Mouse (Mus musculus) layer of hippocampus, adult 9-10 months (tissue): Measurements from ENCODE around the gene Msl2.

Experiments used
- DNase-seq: peaks from one replicate; pipeline ENCODE4 v3.0.0; 2022; ENCODE audit warnings: low spot score

The Msl2 gene

DNA sequence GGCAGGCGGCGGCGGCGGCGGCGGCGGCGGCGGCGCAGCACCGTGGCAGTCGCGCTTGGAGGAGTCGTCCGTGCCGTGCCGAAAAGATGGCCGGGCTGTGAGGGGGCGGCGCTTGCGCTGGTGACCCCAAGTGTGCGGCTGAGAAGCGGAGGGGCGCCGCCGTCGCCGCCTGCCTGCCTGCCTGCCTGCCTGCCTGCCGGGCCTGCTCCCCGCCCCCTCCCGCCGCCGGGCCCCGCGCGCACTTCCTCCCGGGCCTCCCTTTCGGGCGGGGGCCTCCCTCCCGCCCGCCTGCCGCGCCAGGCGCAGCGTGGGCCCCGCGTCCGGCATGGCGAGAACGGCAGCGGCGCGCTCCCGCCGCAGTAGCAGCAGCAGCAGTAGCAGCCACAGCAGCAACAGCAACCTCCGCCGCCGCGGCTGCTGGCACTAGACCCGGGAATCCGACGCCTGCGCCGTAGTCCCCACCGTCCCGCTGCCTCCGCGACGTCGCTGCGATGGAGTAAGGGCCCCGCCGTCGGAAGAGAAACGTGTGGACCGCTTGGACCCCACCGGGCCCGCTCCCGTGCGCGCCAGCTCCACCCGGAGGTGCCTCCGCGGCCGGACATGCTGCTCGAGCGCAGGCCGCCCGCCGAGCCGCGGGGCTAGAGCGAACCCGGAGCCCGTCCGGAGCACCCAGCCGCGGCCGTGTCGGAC, 576 bp downstream of the Msl2 start:
- DNase-seq = no peak

- DNase-seq = no peak
These were observed 1.2 kb downstream of the Msl2 start for GRCm38 (mm10) chr9:101075091-101075581.

- no peak for DNase-seq
These were observed 1.8 kb downstream of the Msl2 start for GRCm38 (mm10) chr9:101075694-101076093.

DNA sequence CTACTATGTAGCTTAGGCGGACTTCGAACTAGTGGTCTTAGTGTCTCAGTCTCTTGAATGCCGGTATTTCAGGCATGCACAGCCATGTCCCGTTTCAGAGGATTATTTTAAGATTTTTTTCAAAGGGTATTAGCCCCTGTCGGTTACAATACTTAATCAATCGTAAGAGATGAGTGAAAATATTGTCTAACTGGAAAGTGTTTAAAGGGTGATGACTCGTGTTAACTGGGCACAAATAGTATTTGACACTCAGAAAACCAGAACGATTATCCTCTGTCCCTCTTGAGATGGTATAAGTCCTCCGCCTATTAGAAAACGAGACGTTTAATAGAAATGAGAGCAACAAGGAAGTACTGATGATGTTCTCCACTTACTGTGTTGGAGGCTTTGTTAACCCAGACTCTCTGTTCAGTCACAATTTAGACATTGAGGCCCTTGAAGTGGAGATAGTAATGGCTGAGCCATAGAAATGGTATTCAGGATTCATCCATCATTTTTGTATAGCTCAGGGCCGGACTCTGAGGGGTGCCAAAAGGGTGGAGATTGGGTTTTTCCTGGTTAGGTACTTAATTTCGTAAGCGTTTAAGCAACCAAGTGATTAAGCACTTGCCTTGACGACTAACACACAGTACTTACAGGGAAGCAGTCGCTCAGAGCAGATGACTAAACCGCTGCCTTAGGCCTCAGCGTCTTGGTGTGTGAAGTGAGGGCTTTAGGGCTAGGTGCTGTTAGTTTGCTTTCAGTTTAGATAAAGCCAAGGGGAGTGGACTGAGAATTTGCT, 2.4 kb downstream of the Msl2 start:
- DNase-seq = no peak

DNA sequence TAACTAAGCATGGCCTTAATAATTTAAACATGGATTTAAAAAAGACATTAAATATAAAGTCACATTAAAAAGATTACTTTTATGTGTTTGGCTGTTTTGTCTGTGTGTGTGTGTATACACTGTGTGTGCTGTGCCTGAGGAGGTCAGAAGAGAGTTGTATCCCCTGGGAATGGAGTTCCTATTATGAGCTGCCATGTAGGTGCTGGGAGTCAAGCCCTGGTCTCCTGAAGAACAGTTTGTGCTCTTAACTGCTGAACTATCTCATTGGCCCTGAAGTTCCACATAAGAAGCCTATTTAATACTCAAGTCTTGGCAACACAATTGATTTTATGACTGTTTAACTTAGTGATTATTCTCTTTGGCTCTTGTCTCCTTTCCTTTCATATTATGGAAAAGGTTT, 3.6 kb downstream of the Msl2 start:
- no peak for DNase-seq

DNA sequence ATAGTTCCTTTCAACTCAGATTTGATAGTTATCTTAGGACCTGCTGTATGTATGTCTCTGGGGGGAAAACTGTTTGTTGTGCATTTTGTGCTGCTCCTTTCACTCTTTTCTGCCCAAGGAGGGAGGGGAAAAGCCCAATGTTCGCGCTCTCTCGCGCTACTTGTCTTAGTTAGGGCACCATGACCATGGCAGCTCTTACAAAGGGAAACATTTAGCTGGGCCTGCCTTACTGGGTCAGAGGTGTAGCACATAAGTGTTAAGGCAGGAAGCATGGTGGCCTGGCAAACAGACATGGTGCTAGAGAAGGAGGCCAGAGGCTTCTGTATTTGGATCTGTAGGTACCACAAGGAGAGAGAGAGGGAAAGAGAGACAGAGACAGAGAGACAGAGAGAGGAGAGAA, 4.7 kb downstream of the Msl2 start:
- DNase-seq = no peak

DNA sequence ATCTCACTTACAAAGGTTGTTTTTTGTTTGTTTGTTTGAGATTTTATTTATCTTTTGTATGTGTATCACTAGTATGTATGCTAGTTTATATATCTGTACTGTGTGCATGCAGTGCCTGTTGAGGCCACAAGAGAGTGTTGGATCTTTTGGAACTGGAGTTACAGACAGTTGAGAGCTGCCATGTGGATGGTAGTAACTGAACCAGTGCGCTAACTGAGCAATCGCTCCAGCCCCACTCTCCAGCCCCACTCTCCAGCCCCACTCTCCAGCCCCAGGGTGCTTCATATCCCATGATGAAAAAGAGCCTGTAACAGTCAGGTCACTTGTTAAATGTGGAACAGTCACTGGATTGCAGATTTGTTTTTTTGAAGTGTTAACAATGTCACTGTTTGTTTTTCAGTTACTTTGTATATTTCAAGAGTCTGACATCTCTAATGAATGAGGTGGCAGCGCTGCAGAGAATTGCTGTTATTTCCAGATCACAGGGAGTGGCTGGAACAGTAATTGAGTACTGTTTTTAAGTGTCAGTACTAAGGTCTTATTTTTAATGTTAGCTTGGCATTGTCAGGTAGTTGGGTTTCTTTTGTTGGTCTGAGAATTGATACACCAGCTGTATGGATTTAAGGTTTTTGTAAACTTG, 6.3 kb downstream of the Msl2 start:
- DNase-seq = no peak

- DNase-seq = no peak
These were observed 9.8 kb downstream of the Msl2 start for GRCm38 (mm10) chr9:101083728-101084127.

DNA sequence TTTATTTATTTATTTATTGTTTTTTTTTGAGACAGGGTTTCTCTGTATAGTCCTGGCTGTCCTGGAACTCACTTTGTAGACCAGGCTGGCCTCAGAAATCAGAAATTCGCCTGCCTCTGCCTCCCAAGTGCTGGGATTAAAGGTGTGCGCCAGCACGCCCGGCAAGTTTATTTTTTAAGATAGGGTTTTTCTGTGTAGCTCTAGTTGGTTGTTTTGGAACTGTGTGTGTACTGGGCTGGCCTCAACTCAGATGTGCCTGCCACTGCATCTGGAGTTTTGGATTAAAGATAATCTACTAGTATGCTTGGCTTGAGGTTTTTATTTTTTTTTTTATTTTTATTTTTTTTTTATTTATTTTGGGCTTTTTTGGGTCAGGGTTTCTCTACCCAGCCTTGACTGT, 21.5 kb downstream of the Msl2 start:
- no peak for DNase-seq

DNA sequence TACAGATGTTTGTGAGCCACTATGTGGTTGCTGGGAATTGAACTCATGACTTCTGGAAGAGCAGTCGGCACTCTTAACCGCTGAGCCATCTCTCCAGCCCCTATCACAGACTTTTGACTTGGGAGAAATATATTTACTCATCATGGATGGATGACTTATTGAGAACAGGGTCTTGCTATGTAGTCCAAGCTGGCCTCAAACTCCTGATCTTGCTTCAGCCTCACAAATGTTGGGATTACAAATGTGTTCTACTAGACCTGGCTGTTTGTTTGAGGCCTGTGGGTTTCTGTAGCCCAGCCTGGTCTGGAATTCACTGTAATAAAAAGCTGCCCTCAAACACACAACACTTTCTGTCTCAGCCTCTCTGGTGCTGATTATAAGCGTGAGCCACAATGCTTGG, 22.6 kb downstream of the Msl2 start:
- no peak for DNase-seq

DNA sequence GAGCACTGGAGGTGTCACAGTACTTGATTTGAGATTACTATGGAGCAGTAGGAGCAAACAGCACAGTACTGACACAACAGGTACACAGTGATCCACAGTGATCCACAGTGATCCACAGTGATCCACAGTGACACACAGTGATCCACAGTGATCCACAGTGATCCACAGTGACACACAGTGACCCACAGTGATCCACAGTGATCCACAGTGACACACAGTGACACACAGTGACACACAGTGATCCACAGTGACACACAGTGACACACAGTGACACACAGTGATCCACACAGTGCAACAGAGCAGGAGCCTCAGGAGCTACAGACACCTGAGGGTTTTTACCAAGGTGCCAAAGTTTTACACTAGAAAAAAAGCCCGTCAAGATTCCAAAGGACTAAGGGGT, 23.6 kb downstream of the Msl2 start:
- DNase-seq = no peak

- no peak for DNase-seq
These were observed 25.5 kb downstream of the Msl2 start for GRCm38 (mm10) chr9:101099445-101099844.

GRCm38 (mm10) chr9:101100163-101100562, 26.3 kb downstream of the Msl2 start:
- DNase-seq = no peak

DNA sequence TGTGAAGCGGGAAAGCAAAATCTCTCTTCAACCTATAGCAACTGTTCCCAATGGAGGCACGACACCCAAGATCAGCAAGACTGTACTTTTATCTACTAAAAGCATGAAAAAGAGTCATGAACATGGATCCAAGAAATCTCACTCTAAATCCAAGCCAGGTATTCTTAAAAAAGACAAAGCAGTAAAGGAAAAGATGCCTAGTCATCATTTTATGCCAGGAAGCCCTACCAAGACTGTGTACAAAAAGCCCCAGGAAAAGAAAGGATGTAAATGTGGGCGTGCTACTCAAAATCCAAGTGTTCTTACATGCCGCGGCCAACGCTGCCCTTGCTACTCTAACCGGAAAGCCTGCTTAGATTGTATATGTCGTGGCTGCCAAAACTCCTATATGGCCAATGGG, 27.6 kb downstream of the Msl2 start:
- DNase-seq = no peak

DNA sequence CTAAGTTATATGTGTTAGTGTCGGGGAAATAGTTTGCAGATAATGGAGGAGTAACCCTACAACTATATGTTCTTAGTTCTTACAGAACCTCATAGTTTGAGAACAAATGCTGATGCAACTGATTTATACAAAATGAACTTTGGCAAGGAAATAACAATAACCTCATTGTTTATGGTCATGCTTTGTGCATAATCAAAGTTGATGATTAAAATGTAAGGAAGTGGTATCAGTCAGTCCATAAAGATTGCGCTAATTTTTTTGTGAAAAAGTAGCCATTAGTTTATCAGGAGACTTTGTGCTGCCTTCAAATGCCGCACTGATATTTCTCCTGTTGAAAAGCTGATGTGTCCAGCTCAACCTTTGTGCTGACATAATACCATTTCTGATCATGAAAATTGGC, 28.4 kb downstream of the Msl2 start:
- no peak for DNase-seq

- DNase-seq = no peak
These were observed 31.0 kb downstream of the Msl2 start for GRCm38 (mm10) chr9:101104931-101105330.

DNA sequence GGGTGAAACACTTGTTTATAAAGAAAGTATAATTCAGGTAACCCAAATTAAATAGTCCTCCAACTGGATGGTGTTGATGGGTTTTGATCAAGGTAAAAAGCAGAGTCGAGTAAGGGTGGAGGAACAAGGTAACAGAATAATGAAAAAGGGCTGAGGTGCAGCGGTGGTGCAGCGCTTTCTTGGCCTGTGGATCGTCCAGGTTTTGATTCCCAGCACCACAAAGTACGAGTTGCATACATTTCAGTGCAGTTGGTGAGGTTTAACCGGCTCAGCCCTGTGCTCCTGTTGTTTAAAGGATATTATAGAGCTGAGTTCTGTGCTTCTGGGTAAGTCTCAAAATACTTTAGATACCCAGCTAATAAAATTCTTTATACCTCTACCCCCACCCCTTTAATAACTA, 31.8 kb downstream of the Msl2 start:
- no peak for DNase-seq

DNA sequence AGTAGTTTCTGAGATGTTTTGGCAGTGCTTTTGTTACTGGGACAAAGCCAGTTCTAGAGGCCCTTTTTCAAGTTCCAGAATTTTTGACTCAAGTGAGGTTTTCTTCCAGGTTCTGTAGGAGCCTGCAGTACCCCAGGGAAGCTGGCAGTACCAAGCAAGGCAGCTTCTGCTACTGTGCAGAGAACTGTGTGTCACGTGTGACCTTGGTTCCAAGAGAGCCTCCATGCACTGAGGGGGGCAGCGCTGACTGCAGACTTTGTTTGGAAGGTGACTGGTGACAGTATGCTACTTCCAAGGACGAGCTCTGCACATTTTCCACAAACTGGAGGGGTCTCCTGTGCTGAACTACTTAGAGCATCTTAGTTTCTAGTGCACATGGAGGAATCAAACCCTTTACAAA, 33.5 kb downstream of the Msl2 start:
- DNase-seq = no peak

GRCm38 (mm10) chr9:101110013-101110412, 36.1 kb downstream of the Msl2 start:
- no peak for DNase-seq

GRCm38 (mm10) chr9:101113317-101113716, 39.4 kb downstream of the Msl2 start:
- DNase-seq = no peak

DNA sequence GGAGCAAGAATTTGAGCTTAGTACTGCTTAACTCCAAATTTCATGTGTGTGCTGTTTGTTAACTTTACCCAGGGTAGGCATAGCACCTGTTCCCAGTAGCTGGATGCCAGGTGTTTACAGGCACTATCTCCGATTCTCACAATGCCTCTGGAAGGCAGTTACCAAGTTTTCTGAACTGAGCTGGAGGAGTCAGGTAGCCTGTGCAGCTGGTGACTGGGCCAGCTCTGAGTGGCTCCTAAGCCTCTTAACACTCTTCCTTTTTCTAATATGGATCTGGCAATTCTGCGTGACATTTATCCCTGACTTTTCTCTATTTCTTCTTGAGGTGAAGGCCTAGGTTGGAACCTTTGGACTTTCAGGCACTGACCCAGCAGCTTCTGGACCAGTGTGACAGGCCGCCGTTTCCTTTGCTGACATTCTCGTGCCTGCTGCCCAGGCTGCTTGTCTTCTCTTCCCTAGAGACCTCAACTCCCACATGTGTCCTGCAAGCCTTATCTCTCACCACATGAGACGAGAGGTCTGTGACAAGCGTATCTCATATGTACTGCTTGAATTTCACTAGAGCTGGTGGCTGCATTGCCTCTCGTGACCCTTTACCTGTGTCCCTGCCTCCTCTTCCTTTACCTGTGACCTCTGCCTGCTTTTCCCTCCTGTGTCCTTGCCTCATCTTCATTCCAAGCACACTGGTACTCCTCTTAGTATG, 40.4 kb downstream of the Msl2 start:
- DNase-seq = no peak

GRCm38 (mm10) chr9:101143635-101144034, 69.7 kb downstream of the Msl2 start:
- no peak for DNase-seq

GRCm38 (mm10) chr9:101152872-101153271, 79.0 kb downstream of the Msl2 start:
- no peak for DNase-seq
